Mouse (Mus musculus) macrophage (primary cell): ENCODE results near the gene Olfr774. TPM values are rescaled to one million over a fixed set of nuclear protein-coding genes. Genes with fewer than 3 reads are reported as not detected.
"Not testable (repeated sequence)": the region's sequence is repeated elsewhere in the genome, so short reads cannot be mapped to it uniquely, and the experiment has no call there.

Experiments used
- H3K27ac ChIP-seq: fragments of 350-480 bp; formaldehyde crosslinking; 2 replicates; pipeline ENCODE4 v1.9.0; 2021
- H3K36me3 ChIP-seq: fragments of 350-480 bp; formaldehyde crosslinking; 2 replicates; pipeline ENCODE4 v1.9.0; 2021; ENCODE audit errors: inconsistent target
- H3K4me3 ChIP-seq: fragments of 350-480 bp; formaldehyde crosslinking; 2 replicates; pipeline ENCODE4 v1.9.0; 2021; ENCODE audit errors: inconsistent target
- H3K79me2 ChIP-seq: fragments of 350-480 bp; formaldehyde crosslinking; 2 replicates; pipeline ENCODE4 v1.9.0; 2021; ENCODE audit errors: inconsistent target
- WGBS: methylation state at CpG from one replicate; pipeline ENCODE4 v1.1.7; 2026; ENCODE audit warnings: inconsistent platforms; ENCODE audit not compliant: missing documents; 5-methylcytosine and 5-hydroxymethylcytosine counted together
- polyA plus RNA-seq: library from polyadenylated mRNA; stranded (reverse); fragments of 250-400 nt; gene quantifications from 3 replicates; pipeline ENCODE4 v1.2.4, GENCODE M21; 2018; ENCODE audit warnings: inconsistent platforms
- total RNA-seq, 78 experiments: library from RNA; depleted of rRNA; stranded (reverse); fragments of 250-400 nt; gene quantifications; 1 replicate in 9 of 78; 2 replicates in 24 of 78; 3 replicates in 43 of 78; 4 replicates in 2 of 78; pipeline ENCODE4 v1.2.4; 2018; ENCODE audit warnings: inconsistent platforms in 56 of 78

Olfr774 gene
- not detected for total RNA-seq (2018; cell fraction: chromatin; rRNA removed)
- not detected for total RNA-seq (2018; cell fraction: cytosol; rRNA removed)
- total RNA-seq (2018; cell fraction: nucleus; rRNA removed): not detected
- polyA plus RNA-seq: not detected in 3 replicates

GRCm38 (mm10) chr10:129235904-129236303 is at the start of gene Olfr774:
Olfr774 (plus strand) TSS chr10:129236204.
- H3K27ac ChIP-seq: no peak within 1 kb of the TSS
- no peaks in the 10 kb centered on the region for H3K36me3 ChIP-seq
- H3K79me2 ChIP-seq: no peaks in the 10 kb centered on the region
- H3K4me3 ChIP-seq: no peak within 1 kb of the TSS
- 82% methylated on average over 2 of the region's 2 CpGs for WGBS

DNA sequence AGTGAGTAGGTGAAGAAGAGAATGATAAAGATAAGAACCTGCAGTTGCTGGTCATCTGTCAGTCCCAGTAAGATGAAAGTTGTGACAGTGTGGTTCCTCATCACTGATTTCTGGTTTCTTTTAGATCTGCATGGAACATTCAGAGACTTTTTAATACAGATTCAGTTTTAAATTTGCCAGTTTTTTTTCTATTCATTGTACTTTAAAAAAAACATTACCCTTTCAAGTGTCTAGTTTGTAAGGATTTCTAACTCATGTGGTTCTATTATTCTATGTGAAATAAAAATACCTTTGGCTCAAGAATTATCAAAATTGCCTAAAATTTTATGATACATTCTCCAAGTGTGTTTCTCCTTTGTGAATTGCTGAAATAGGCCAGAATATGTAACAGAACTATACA is 48.7 kb upstream of the Olfr774 start, which contains the start of gene Olfr773:
TSS of gene Olfr773 (minus strand) at position 101 of the 400 bp plus-strand sequence.
- H3K4me3 ChIP-seq, H3K79me2 ChIP-seq, H3K27ac ChIP-seq, H3K36me3 ChIP-seq: not testable (repeated sequence)

DNA sequence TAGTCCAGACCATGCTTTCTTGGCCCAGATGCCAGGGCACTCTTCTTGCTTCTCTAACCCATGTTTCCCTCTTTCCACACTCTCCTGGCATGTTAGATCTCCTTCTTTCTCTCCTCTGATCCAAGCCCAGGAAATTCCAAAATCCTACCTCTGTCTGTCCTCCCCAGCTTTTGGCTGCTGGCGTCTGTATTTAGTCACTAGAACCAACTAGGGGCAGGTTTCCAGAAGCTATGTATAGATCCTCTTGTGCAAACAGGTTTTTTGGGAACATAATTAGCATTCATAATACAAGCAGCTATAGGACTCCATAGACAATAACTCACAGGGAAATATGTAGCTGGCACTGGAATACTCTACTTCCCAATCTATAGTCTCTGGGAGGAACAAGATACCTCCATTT is 5.3 kb upstream of the Olfr774 start:
- Histone ChIP-seq H3K4me3 (no peak overlapping the region), H3K27ac (no peak overlapping the region), H3K36me3 (no peaks in the 10 kb centered on the region), H3K79me2 (no peaks in the 10 kb centered on the region)
- WGBS: 75% methylated on average over 1 of the region's 1 CpGs

DNA sequence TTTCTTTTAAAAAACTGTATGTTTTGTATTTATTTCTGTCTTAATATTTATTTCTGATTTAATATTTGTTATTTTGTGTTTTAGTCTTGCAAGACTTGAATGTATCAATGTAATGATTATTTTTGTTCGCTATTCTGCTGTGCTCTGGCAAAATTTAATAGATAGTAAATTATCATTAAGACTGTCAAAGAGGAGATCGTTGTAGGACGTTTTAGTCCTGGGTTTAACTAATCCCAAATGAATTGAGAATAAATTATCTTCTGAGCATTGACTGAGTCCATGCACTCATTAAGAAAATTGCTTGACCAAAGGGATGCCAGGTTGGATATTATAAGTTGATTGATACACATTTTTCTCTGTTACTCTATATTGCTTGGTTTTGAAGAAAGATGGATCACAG is 12.1 kb downstream of the Olfr774 start, which contains the start of gene Olfr775:
TSS of gene Olfr775 (plus strand) at position 301 of the 400 bp plus-strand sequence.
- Histone ChIP-seq H3K4me3 (no peak within 1 kb of the TSS), H3K27ac (no peak within 1 kb of the TSS), H3K36me3 (no peaks in the 10 kb centered on the region), H3K79me2 (no peaks in the 10 kb centered on the region)
- 81% methylated on average over 3 of the region's 3 CpGs for WGBS

DNA sequence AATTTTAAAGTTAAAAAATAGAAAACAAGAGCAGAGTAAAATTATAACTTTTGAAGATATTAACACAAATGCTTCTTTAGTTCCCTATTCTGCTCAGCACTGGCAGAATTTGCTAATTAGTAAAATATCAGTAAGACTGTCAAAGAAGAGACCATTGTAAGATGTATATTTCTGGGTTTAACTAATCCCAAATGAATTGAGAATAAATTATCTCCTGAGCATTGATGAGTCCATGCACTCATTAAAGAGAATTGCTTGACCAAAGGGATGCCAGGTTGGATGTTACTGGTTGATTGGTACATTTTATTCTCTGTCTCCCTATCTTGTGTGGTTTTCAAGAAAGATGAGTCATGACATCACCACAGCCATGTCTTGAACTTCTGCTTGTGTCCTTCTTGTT is 22.8 kb downstream of the Olfr774 start, which contains the start of gene Olfr776:
TSS of gene Olfr776 (plus strand) at position 301 of the 400 bp plus-strand sequence.
- H3K4me3 ChIP-seq: no peak within 1 kb of the TSS
- no peak within 1 kb of the TSS for H3K27ac ChIP-seq
- H3K36me3 ChIP-seq: no peaks in the 10 kb centered on the region
- H3K79me2 ChIP-seq: no peaks in the 10 kb centered on the region

DNA sequence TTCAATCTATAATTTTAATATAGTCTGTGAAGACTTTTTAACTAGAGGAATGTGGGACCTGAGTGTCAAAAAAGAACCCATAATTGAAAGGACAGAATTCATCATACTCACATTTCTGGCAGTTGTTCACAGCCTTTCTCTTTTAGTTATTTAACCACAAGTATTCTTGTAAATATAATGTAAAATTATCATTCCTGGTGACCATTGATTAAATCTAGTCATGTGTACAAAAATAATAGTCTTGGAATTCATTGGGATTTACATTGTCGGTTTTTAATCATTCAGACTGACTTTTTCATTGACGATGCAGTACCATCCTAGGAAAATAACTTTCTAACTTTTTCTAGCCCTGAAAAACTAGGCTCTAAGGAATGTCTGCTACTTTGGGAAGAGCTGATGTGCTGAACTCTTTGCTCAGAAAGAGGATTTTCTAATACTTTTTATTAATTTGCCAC is 35.1 kb downstream of the Olfr774 start, which contains the start of gene Olfr777:
TSS of gene Olfr777 (minus strand) at position 405 of the 455 bp plus-strand sequence.
- no peak within 1 kb of the TSS for H3K27ac ChIP-seq
- H3K79me2 ChIP-seq: no peaks in the 10 kb centered on the region
- WGBS: 92% methylated on average over 2 of the region's 2 CpGs
- no peak within 1 kb of the TSS for H3K4me3 ChIP-seq
- H3K36me3 ChIP-seq: no peaks in the 10 kb centered on the region

Other genes starting within 250 kb of the Olfr774 start
- not detected in 3 replicates for gene Olfr9, start 246.8 kb upstream of the Olfr774 start, polyA plus RNA-seq
- not detected in 3 replicates for gene Olfr763, start 225.4 kb upstream of the Olfr774 start, polyA plus RNA-seq
- gene Olfr764-ps1, start 196.3 kb upstream of the Olfr774 start, polyA plus RNA-seq: not detected in 3 replicates
- not detected in 3 replicates for gene Olfr765, start 186.2 kb upstream of the Olfr774 start, polyA plus RNA-seq
- gene Olfr766-ps1, start 167.2 kb upstream of the Olfr774 start, polyA plus RNA-seq: not detected in 3 replicates
- not detected in 3 replicates for gene Olfr767, start 153.3 kb upstream of the Olfr774 start, polyA plus RNA-seq
- not detected in 3 replicates for gene Olfr768, start 136.8 kb upstream of the Olfr774 start, polyA plus RNA-seq
- gene Olfr769, start 118.3 kb upstream of the Olfr774 start, polyA plus RNA-seq: not detected in 3 replicates
- gene Olfr770, start 97.2 kb upstream of the Olfr774 start, polyA plus RNA-seq: not detected in 3 replicates
- gene Olfr771, start 71.5 kb upstream of the Olfr774 start, polyA plus RNA-seq: not detected in 3 replicates
- not detected in 3 replicates for gene Olfr772, start 58.3 kb upstream of the Olfr774 start, polyA plus RNA-seq
- gene Olfr773, start 48.8 kb upstream of the Olfr774 start, polyA plus RNA-seq: not detected in 3 replicates
- not detected in 3 replicates for gene Olfr775, start 12.2 kb downstream of the Olfr774 start, polyA plus RNA-seq
- gene Olfr776, start 22.9 kb downstream of the Olfr774 start, polyA plus RNA-seq: not detected in 3 replicates
- gene Olfr777, start 35.3 kb downstream of the Olfr774 start, polyA plus RNA-seq: not detected in 3 replicates
- not detected in 3 replicates for gene Olfr780, start 81.9 kb downstream of the Olfr774 start, polyA plus RNA-seq
- not detected in 3 replicates for gene Olfr781, start 92.7 kb downstream of the Olfr774 start, polyA plus RNA-seq
- gene Olfr782, start 112.6 kb downstream of the Olfr774 start, polyA plus RNA-seq: not detected in 3 replicates
- gene Olfr784, start 147.9 kb downstream of the Olfr774 start, polyA plus RNA-seq: not detected in 3 replicates
- gene Olfr785, start 169.2 kb downstream of the Olfr774 start, polyA plus RNA-seq: not detected in 3 replicates
- not detected in 3 replicates for gene Olfr786, start 191.1 kb downstream of the Olfr774 start, polyA plus RNA-seq
- gene Olfr787, start 225.7 kb downstream of the Olfr774 start, polyA plus RNA-seq: not detected in 3 replicates
- not detected in 3 replicates for gene Olfr788, start 234.8 kb downstream of the Olfr774 start, polyA plus RNA-seq
- not detected in 3 replicates for gene Olfr789, start 248.5 kb downstream of the Olfr774 start, polyA plus RNA-seq